Mouse (Mus musculus): ENCODE data around the gene Grwd1.

- TF ChIP-seq POLR2A (IDR thresholded peaks at IDR 0.05; ENCODE audit: borderline replicate concordance, extremely low read depth, low read depth, low read length) (no peak), CTCF (IDR thresholded peaks at IDR 0.05; ENCODE audit: insufficient read depth, low read length) (no peak)
Observed at GRCm38 (mm10) chr7:45786136-45786578, 44.6 kb downstream of the Grwd1 start.
